Mouse (Mus musculus): ENCODE results near the gene Odf3l1. TPM values are rescaled to one million over a fixed set of nuclear protein-coding genes. Genes with fewer than 3 reads are reported as not detected.

The Odf3l1 gene
- total and polyA plus RNA-seq, 2 experiments from 2014 or later = 0.14 to 0.42 TPM

GRCm38 (mm10) chr9:56841864-56842263, 22.6 kb downstream of the Odf3l1 start:
- Histone ChIP-seq H3K4me2 (ENCODE audit: low read depth, low read length) (no peak overlapping the region), H3K36me3 (ENCODE audit: insufficient read depth, low read length) (no peaks in the 10 kb centered on the region), H3K9me3 (ENCODE audit: low read length) (no peaks in the 10 kb centered on the region), H3K9ac (replicated peaks; ENCODE audit: low read length) (no peak overlapping the region), H3K4me1 (ENCODE audit: insufficient read depth, low read length) (no peaks in the 10 kb centered on the region), H3K27ac (no peak overlapping the region), H3K4me3 (ENCODE audit: low read length) (no peak overlapping the region), H3K27me3 (ENCODE audit: insufficient read depth, low read length) (no peaks in the 10 kb centered on the region)
- ATAC-seq (no peak), DNase-seq (ENCODE audit: low spot score) (no peak)
- TF ChIP-seq CTCF (IDR thresholded peaks at IDR 0.05; ENCODE audit: low read depth) = no peak

GRCm38 (mm10) chr9:56840721-56841120, 23.8 kb downstream of the Odf3l1 start:
- no peak overlapping the region for H3K4me3 ChIP-seq (ENCODE audit: low read length)
- no peaks in the 10 kb centered on the region for H3K27me3 ChIP-seq (ENCODE audit: insufficient read depth, low read length)
- DNase-seq (ENCODE audit: low spot score) (no peak), ATAC-seq (no peak)
- no peak overlapping the region for H3K27ac ChIP-seq
- TF ChIP-seq CTCF (IDR thresholded peaks at IDR 0.05; ENCODE audit: low read depth) = no peak
- no peaks in the 10 kb centered on the region for H3K4me1 ChIP-seq (ENCODE audit: insufficient read depth, low read length)
- H3K9ac ChIP-seq (replicated peaks; ENCODE audit: low read length) = no peak overlapping the region
- H3K4me2 ChIP-seq (ENCODE audit: low read depth, low read length) = no peak overlapping the region
- 62% methylated on average over 5 of the region's 5 CpGs for WGBS
- H3K9me3 ChIP-seq (ENCODE audit: low read length) = no peaks in the 10 kb centered on the region
- no peaks in the 10 kb centered on the region for H3K36me3 ChIP-seq (ENCODE audit: insufficient read depth, low read length)

GRCm38 (mm10) chr9:56835152-56835551, 29.3 kb downstream of the Odf3l1 start:
- H3K4me1 ChIP-seq (ENCODE audit: insufficient read depth, low read length) = no peaks in the 10 kb centered on the region
- no peak overlapping the region for H3K4me3 ChIP-seq (ENCODE audit: low read length)
- H3K4me2 ChIP-seq (ENCODE audit: low read depth, low read length) = no peak overlapping the region
- TF ChIP-seq CTCF (IDR thresholded peaks at IDR 0.05; ENCODE audit: low read depth) = no peak
- WGBS = 81% methylated on average over 5 of the region's 5 CpGs
- ATAC-seq (no peak), DNase-seq (ENCODE audit: low spot score) (no peak)
- H3K27ac ChIP-seq = no peak overlapping the region
- H3K36me3 ChIP-seq (ENCODE audit: insufficient read depth, low read length) = no peaks in the 10 kb centered on the region
- no peak overlapping the region for H3K9ac ChIP-seq (replicated peaks; ENCODE audit: low read length)
- no peaks in the 10 kb centered on the region for H3K9me3 ChIP-seq (ENCODE audit: low read length)
- H3K27me3 ChIP-seq (ENCODE audit: insufficient read depth, low read length) = no peaks in the 10 kb centered on the region

GRCm38 (mm10) chr9:56832900-56833299, 31.6 kb downstream of the Odf3l1 start:
- no peaks in the 10 kb centered on the region for H3K36me3 ChIP-seq (ENCODE audit: insufficient read depth, low read length)
- ATAC-seq = no peak
- H3K4me2 ChIP-seq (ENCODE audit: low read depth, low read length) = no peak overlapping the region
- no peak overlapping the region for H3K27ac ChIP-seq
- no peaks in the 10 kb centered on the region for H3K4me1 ChIP-seq (ENCODE audit: insufficient read depth, low read length)
- TF ChIP-seq CTCF (IDR thresholded peaks at IDR 0.05; ENCODE audit: low read depth) = no peak
- H3K4me3 ChIP-seq (ENCODE audit: low read length) = no peak overlapping the region
- DNase-seq (ENCODE audit: low spot score) = no peak
- no peaks in the 10 kb centered on the region for H3K27me3 ChIP-seq (ENCODE audit: insufficient read depth, low read length)
- H3K9me3 ChIP-seq (ENCODE audit: low read length) = no peaks in the 10 kb centered on the region
- WGBS = 11% methylated on average over 6 of the region's 6 CpGs
- H3K9ac ChIP-seq (replicated peaks; ENCODE audit: low read length) = no peak overlapping the region

DNA sequence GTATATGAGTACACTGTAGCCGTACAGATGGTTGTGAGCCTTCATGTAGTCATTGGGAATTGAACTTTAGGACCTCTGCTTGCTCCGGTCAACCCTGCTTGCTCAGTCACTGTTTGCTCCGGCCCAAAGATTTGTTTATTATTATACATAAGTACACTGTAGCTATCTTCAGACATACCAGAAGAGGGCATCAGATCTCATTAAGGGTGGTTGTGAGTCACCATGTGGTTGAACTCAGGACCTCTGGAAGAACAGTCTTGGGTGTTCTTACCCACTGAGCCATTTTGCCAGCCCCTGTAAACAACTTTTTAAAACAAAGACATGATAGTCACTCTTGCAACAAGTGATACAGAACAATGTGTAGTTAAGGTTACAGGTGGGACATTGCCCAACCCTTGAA, 32.6 kb downstream of the Odf3l1 start:
- no peak for DNase-seq (ENCODE audit: low spot score)
- no peaks in the 10 kb centered on the region for H3K27me3 ChIP-seq (ENCODE audit: insufficient read depth, low read length)
- H3K4me1 ChIP-seq (ENCODE audit: insufficient read depth, low read length) = no peaks in the 10 kb centered on the region
- H3K9ac ChIP-seq (replicated peaks; ENCODE audit: low read length) = no peak overlapping the region
- H3K9me3 ChIP-seq (ENCODE audit: low read length) = no peaks in the 10 kb centered on the region
- H3K4me3 ChIP-seq (ENCODE audit: low read length) = no peak overlapping the region
- WGBS = 88% methylated on average over 3 of the region's 3 CpGs
- no peak overlapping the region for H3K27ac ChIP-seq
- H3K36me3 ChIP-seq (ENCODE audit: insufficient read depth, low read length) = no peaks in the 10 kb centered on the region
- no peak for TF ChIP-seq CTCF (IDR thresholded peaks at IDR 0.05; ENCODE audit: low read depth)
- ATAC-seq = no peak
- no peak overlapping the region for H3K4me2 ChIP-seq (ENCODE audit: low read depth, low read length)

- 14% methylated on average over 4 of the region's 4 CpGs for WGBS
- H3K27ac ChIP-seq = no peak overlapping the region
- DNase-seq (ENCODE audit: low spot score) = peak; percentile 86
- no peaks in the 10 kb centered on the region for H3K36me3 ChIP-seq (ENCODE audit: insufficient read depth, low read length)
- H3K9ac ChIP-seq (replicated peaks; ENCODE audit: low read length) = no peak overlapping the region
- no peaks in the 10 kb centered on the region for H3K9me3 ChIP-seq (ENCODE audit: low read length)
- H3K4me1 ChIP-seq (ENCODE audit: insufficient read depth, low read length) = peaks cover 7% of the 10 kb centered on the region
- peak; percentile 61 for ATAC-seq
- no peak overlapping the region for H3K4me2 ChIP-seq (ENCODE audit: low read depth, low read length)
- no peaks in the 10 kb centered on the region for H3K27me3 ChIP-seq (ENCODE audit: insufficient read depth, low read length)
- TF ChIP-seq CTCF (IDR thresholded peaks at IDR 0.05; ENCODE audit: low read depth) = no peak
- no peak overlapping the region for H3K4me3 ChIP-seq (ENCODE audit: low read length)
Observed at GRCm38 (mm10) chr9:56830162-56830561, 34.3 kb downstream of the Odf3l1 start.

GRCm38 (mm10) chr9:56828841-56829240, 35.6 kb downstream of the Odf3l1 start:
- peaks cover 7% of the 10 kb centered on the region for H3K4me1 ChIP-seq (ENCODE audit: insufficient read depth, low read length)
- H3K9ac ChIP-seq (replicated peaks; ENCODE audit: low read length) = no peak overlapping the region
- no peaks in the 10 kb centered on the region for H3K36me3 ChIP-seq (ENCODE audit: insufficient read depth, low read length)
- H3K4me3 ChIP-seq (ENCODE audit: low read length) = no peak overlapping the region
- no peak for TF ChIP-seq CTCF (IDR thresholded peaks at IDR 0.05; ENCODE audit: low read depth)
- no peaks in the 10 kb centered on the region for H3K9me3 ChIP-seq (ENCODE audit: low read length)
- DNase-seq (ENCODE audit: low spot score) (no peak), ATAC-seq (no peak)
- H3K4me2 ChIP-seq (ENCODE audit: low read depth, low read length) = no peak overlapping the region
- H3K27me3 ChIP-seq (ENCODE audit: insufficient read depth, low read length) = no peaks in the 10 kb centered on the region
- 80% methylated on average over 6 of the region's 6 CpGs for WGBS
- no peak overlapping the region for H3K27ac ChIP-seq
